Mouse (Mus musculus) liver, postnatal 0 days (tissue): ENCODE results near the gene Lrrfip1. TPM values are rescaled to one million over a fixed set of nuclear protein-coding genes. Genes with fewer than 3 reads are reported as not detected.

Experiments
- ATAC-seq: fragments of 200-750 bp; cut with Nextera tagmentation; 2 replicates; pipeline ENCODE4 v1.8.0; 2017; ENCODE audit warnings: mild to moderate bottlenecking, moderate library complexity
- DNase-seq: peaks from one replicate; pipeline ENCODE4 v3.0.0-alpha.2; 2016
- H3K27ac ChIP-seq: fragments of 300-500 bp; sonication (generic); 2 replicates; pipeline ENCODE4 v1.5.1; 2014; ENCODE audit warnings: antibody characterized with exemption, moderate library complexity, mild to moderate bottlenecking, low read depth
- H3K27me3 ChIP-seq: fragments of 300-500 bp; sonication (generic); 2 replicates; pipeline ENCODE4 v1.6.1; 2014; ENCODE audit warnings: low read length, control low read depth, mixed read lengths; ENCODE audit not compliant: insufficient read depth
- H3K36me3 ChIP-seq: fragments of 300-500 bp; sonication (generic); replicated peaks from 2 replicates; pipeline ENCODE4 v1.6.1; 2014; ENCODE audit warnings: mild to moderate bottlenecking, control low read depth, low read length, moderate library complexity, mixed read lengths; ENCODE audit not compliant: insufficient read depth
- H3K4me1 ChIP-seq: fragments of 300-500 bp; sonication (generic); 2 replicates; pipeline ENCODE4 v1.6.1; 2014; ENCODE audit warnings: antibody characterized with exemption, mild to moderate bottlenecking, control low read depth; ENCODE audit not compliant: insufficient read depth
- H3K4me2 ChIP-seq: fragments of 300-500 bp; sonication (generic); 2 replicates; pipeline ENCODE4 v1.6.1; 2014; ENCODE audit warnings: low read depth, mild to moderate bottlenecking, low read length, moderate library complexity, mixed read lengths
- H3K4me3 ChIP-seq: fragments of 300-500 bp; sonication (generic); 2 replicates; pipeline ENCODE4 v1.5.1; 2014; ENCODE audit warnings: low read depth, low read length
- H3K9ac ChIP-seq: fragments of 300-500 bp; sonication (generic); replicated peaks from 2 replicates; pipeline ENCODE4 v1.6.1; 2014; ENCODE audit warnings: mild to moderate bottlenecking, moderate library complexity
- H3K9me3 ChIP-seq: fragments of 300-500 bp; sonication (generic); 2 replicates; pipeline ENCODE4 v1.6.1; 2016; ENCODE audit warnings: mild to moderate bottlenecking, control low read depth, low read length, mixed read lengths
- CTCF ChIP-seq: sonication (generic); IDR thresholded peaks from 2 replicates; pipeline ENCODE4 v1.5.1; 2016; ENCODE audit warnings: antibody characterized with exemption, low read depth
- EP300 ChIP-seq: IDR thresholded peaks from 2 replicates; pipeline ENCODE4 v1.6.1; 2016; ENCODE audit warnings: antibody characterized with exemption, low read depth, mild to moderate bottlenecking
- WGBS: fragments of 180-500 bp; shearing (Covaris S2); extraction: QIAGEN DNeasy Blood & Tissue Kit; methylation state at CpG from one replicate; pipeline ENCODE4 v1.1.7; 2014; ENCODE audit not compliant: insufficient replicate concordance; 5-methylcytosine and 5-hydroxymethylcytosine counted together
- polyA plus RNA-seq: library from polyadenylated mRNA; unstranded; fragments of >200 nt; fragmentation: Nextera tagmentation; extraction: Ambion mirVana; gene quantifications from 2 replicates; pipeline ENCODE4 v1.2.1, GENCODE M21; 2015

Gene Lrrfip1
- polyA plus RNA-seq, 1 experiment from 2014 or later, result 21.9 TPM

- Histone ChIP-seq H3K36me3 (no peaks in the 10 kb centered on the region; the same call in 1 of the 2 replicates), H3K9me3 (no peaks in the 10 kb centered on the region), H3K9ac (peak overlapping the region; percentile 70), H3K27ac (peak overlapping the region; percentile 98), H3K27me3 (no peaks in the 10 kb centered on the region), H3K4me3 (peak overlapping the region; percentile 60), H3K4me2 (peak overlapping the region; percentile 85), H3K4me1 (peaks cover 52% of the 10 kb centered on the region)
- DNase-seq (no peak), ATAC-seq (no peak)
- TF ChIP-seq CTCF (no peak), EP300 (no peak)
- WGBS, result 30% methylated on average over 3 of the region's 3 CpGs
These were observed 56.3 kb downstream of the Lrrfip1 start for GRCm38 (mm10) chr1:91054815-91055214.

GRCm38 (mm10) chr1:91055744-91056143, 57.2 kb downstream of the Lrrfip1 start:
- Histone ChIP-seq H3K4me3 (peak overlapping the region; percentile 60), H3K27ac (peak overlapping the region; percentile 98)
- WGBS, result 52% methylated on average over 9 of the region's 9 CpGs

GRCm38 (mm10) chr1:91056416-91056815, 57.9 kb downstream of the Lrrfip1 start:
- TF ChIP-seq CTCF (no peak), EP300 (no peak)
- H3K36me3 ChIP-seq, result no peaks in the 10 kb centered on the region; the same call in 1 of the 2 replicates
- 46% methylated on average over 8 of the region's 8 CpGs for WGBS
- no peaks in the 10 kb centered on the region for H3K27me3 ChIP-seq
- H3K4me1 ChIP-seq, result peaks cover 62% of the 10 kb centered on the region
- peak overlapping the region; percentile 85 for H3K4me2 ChIP-seq
- no peaks in the 10 kb centered on the region for H3K9me3 ChIP-seq
- H3K27ac ChIP-seq, result peak overlapping the region; percentile 98
- peak; percentile 13 for ATAC-seq
- H3K9ac ChIP-seq, result peak overlapping the region; percentile 61
- H3K4me3 ChIP-seq, result peak overlapping the region; percentile 36
- peak; percentile 63 for DNase-seq

More at GRCm38 (mm10) chr1:91055744-91056143, 57.2 kb downstream of the Lrrfip1 start:
- H3K4me1 ChIP-seq, result peaks cover 56% of the 10 kb centered on the region
- ATAC-seq (no peak), DNase-seq (no peak)
- no peak for TF ChIP-seq CTCF
- no peak for TF ChIP-seq EP300
- peak overlapping the region; percentile 70; the same call in 1 of the 2 replicates for H3K9ac ChIP-seq
- H3K4me2 ChIP-seq, result peak overlapping the region; percentile 85
- H3K27me3 ChIP-seq, result no peaks in the 10 kb centered on the region
- H3K36me3 ChIP-seq, result no peaks in the 10 kb centered on the region; the same call in 1 of the 2 replicates
- H3K9me3 ChIP-seq, result no peaks in the 10 kb centered on the region

GRCm38 (mm10) chr1:91057311-91058245, 59.0 kb downstream of the Lrrfip1 start:
- H3K9ac ChIP-seq, result peak overlapping the region; percentile 61
- peak; percentile 52 for DNase-seq

GRCm38 (mm10) chr1:91058251-91058650, 59.7 kb downstream of the Lrrfip1 start:
- peak overlapping the region; percentile 98 for H3K27ac ChIP-seq
- ATAC-seq (no peak), DNase-seq (no peak)
- no peaks in the 10 kb centered on the region for H3K9me3 ChIP-seq
- H3K4me2 ChIP-seq, result peak overlapping the region; percentile 85
- H3K4me1 ChIP-seq, result peaks cover 68% of the 10 kb centered on the region
- 49% methylated on average over 6 of the region's 6 CpGs for WGBS
- H3K36me3 ChIP-seq, result no peaks in the 10 kb centered on the region; the same call in 1 of the 2 replicates
- no peaks in the 10 kb centered on the region for H3K27me3 ChIP-seq
- H3K9ac ChIP-seq, result peak overlapping the region; percentile 3
- TF ChIP-seq CTCF (no peak), EP300 (no peak)
- H3K4me3 ChIP-seq, result peak overlapping the region; percentile 36

More at GRCm38 (mm10) chr1:91057311-91058245, 59.0 kb downstream of the Lrrfip1 start:
- peak; percentile 18; the same call in 1 of the 2 replicates for ATAC-seq
- Histone ChIP-seq H3K4me3 (peak overlapping the region; percentile 36), H3K4me2 (peak overlapping the region; percentile 85), H3K27ac (peak overlapping the region; percentile 98), H3K36me3 (no peaks in the 10 kb centered on the region; the same call in 1 of the 2 replicates), H3K27me3 (no peaks in the 10 kb centered on the region), H3K4me1 (peaks cover 64% of the 10 kb centered on the region), H3K9me3 (no peaks in the 10 kb centered on the region)
- WGBS, result 22% methylated on average over 18 of the region's 18 CpGs
- TF ChIP-seq CTCF (no peak), EP300 (0 out of 2 replicates have a peak, but pooled peaks have one; percentile 23)
